Mouse (Mus musculus) CH12.LX (cell line): ENCODE measurements at regions not wholly inside any gene's neighbourhood (a gene's known extent, or its start where the extent isn't known, plus 50 kb on each side); places are given as distances from the start of the nearest gene placed in this dataset.

Experiments used
- CTCF ChIP-seq, 2 experiments: IDR thresholded peaks in 1 of 2; conservative IDR thresholded peaks in 1 of 2; 2 replicates each; pipeline ENCODE4 v1.5.1; 2011 to 2012; ENCODE audit warnings: low read depth in 2 of 2, low read length in 2 of 2, improper control_type of control experiment in 1 of 2, inconsistent platforms in 1 of 2, mild to moderate bottlenecking in 1 of 2, moderate library complexity in 1 of 2
- EP300 ChIP-seq: IDR thresholded peaks from 2 replicates; pipeline ENCODE4 v1.6.1; 2011; ENCODE audit warnings: low read length, improper control_type of control experiment
- KAT2A ChIP-seq: IDR thresholded peaks from 2 replicates; pipeline ENCODE4 v1.6.1; 2012; ENCODE audit warnings: low read length, improper control_type of control experiment, inconsistent platforms; ENCODE audit not compliant: insufficient replicate concordance
- NRF1 ChIP-seq: IDR thresholded peaks from 2 replicates; pipeline ENCODE4 v1.6.1; 2014; ENCODE audit warnings: low read depth, mild to moderate bottlenecking, inconsistent platforms, low read length, improper control_type of control experiment, moderate library complexity
- POLR2A ChIP-seq: IDR thresholded peaks from 2 replicates; pipeline ENCODE4 v1.6.1; 2011; ENCODE audit warnings: low read depth, mild to moderate bottlenecking, improper control_type of control experiment, low read length
- POLR2AphosphoS2 ChIP-seq: IDR thresholded peaks from 2 replicates; pipeline ENCODE4 v1.6.1; 2011; ENCODE audit warnings: low read depth, low read length, improper control_type of control experiment
- RAD21 ChIP-seq: IDR thresholded peaks from 2 replicates; pipeline ENCODE4 v1.6.1; 2011; ENCODE audit warnings: low read depth, mild to moderate bottlenecking, low read length, improper control_type of control experiment, moderate library complexity
- UBTF ChIP-seq: IDR thresholded peaks from 2 replicates; pipeline ENCODE4 v1.6.1; 2012; ENCODE audit warnings: low read depth, mild to moderate bottlenecking, inconsistent platforms, low read length, improper control_type of control experiment, moderate library complexity
- USF1 ChIP-seq: IDR thresholded peaks from 2 replicates; pipeline ENCODE4 v1.6.1; 2014; ENCODE audit warnings: low read depth, mild to moderate bottlenecking, inconsistent platforms, low read length, improper control_type of control experiment
- ZKSCAN1 ChIP-seq: IDR thresholded peaks from 2 replicates; pipeline ENCODE4 v1.6.1; 2012; ENCODE audit warnings: low read depth, inconsistent platforms, low read length, improper control_type of control experiment, borderline replicate concordance
- ZMIZ1 ChIP-seq: IDR thresholded peaks from 2 replicates; pipeline ENCODE4 v1.6.1; 2012; ENCODE audit warnings: low read depth, mild to moderate bottlenecking, inconsistent platforms, low read length, improper control_type of control experiment

DNA sequence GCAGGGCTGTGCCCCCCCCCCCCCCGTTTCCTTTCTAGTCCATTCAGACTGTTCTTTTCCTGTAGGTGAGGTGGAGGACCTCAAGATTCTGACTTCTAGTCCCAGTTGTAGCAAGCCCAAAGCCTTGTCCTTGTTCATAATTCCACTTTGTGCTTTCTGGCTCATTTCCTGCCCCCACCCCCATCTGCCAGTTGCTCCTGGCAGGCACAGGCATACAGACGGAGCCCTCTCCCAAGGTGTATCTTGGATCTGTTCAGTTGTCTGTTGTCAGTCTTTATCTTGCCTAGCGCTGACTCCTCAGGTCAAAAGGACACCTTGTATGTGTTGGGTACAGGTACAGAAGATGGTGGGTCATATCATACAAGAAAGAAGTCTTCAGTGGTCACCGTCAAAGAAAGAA lies 81.9 kb downstream of the Fam43a start:
- TF ChIP-seq EP300 (no peak), POLR2A (no peak), CTCF (conservative IDR thresholded peaks at IDR 0.05 in 1 of 2, IDR thresholded peaks at IDR 0.05 in 1 of 2; ENCODE audit: low read depth in 2 of 2, low read length in 2 of 2) (no peak), USF1 (no peak), ZKSCAN1 (no peak), KAT2A (no peak), UBTF (no peak), ZMIZ1 (no peak), NRF1 (no peak), RAD21 (no peak), POLR2AphosphoS2 (no peak)
